Mouse (Mus musculus) gastrocnemius, postnatal 36 days (tissue): Measurements from ENCODE around the gene Hbq1a. TPM values are rescaled to one million over a fixed set of nuclear protein-coding genes. Genes with fewer than 3 reads are reported as not detected.

ENCODE experiments used
- total RNA-seq, 2 experiments: library from RNA; stranded (reverse); gene quantifications; 2 replicates each; pipeline ENCODE4 v1.2.3; 2021

Hbq1a gene
- total RNA-seq, 2 experiments from 2014 or later = not detected

Other genes starting within 250 kb of the Hbq1a start
- not detected for gene Il9r, start 99.8 kb upstream of the Hbq1a start, total RNA-seq
- gene Snrnp25, start 94.7 kb upstream of the Hbq1a start, total RNA-seq = 10 to 100 TPM in 1 of 2 experiments, 1 to 10 TPM in 1; 9.8 to 10.7 TPM
- 10 to 100 TPM; 15.6 to 19.5 TPM for gene Rhbdf1, start 77.8 kb upstream of the Hbq1a start, total RNA-seq
- gene Mpg, start 73.6 kb upstream of the Hbq1a start, total RNA-seq = 1 to 10 TPM; 4.5 to 5.0 TPM
- gene Nprl3, start 32.4 kb upstream of the Hbq1a start, total RNA-seq = 10 to 100 TPM; 20.2 to 26.1 TPM
- not detected for gene Hba-x, start 23.7 kb upstream of the Hbq1a start, total RNA-seq
- gene Hba-a1, start 16.6 kb upstream of the Hbq1a start, total RNA-seq = 100 to 1,000 TPM; 252 to 350 TPM
- not detected for gene Hbq1b, start 13.1 kb upstream of the Hbq1a start, total RNA-seq
- 100 to 1,000 TPM; 195 to 294 TPM for gene Hba-a2, start 3.6 kb upstream of the Hbq1a start, total RNA-seq
- gene Sh3pxd2b, start 47.8 kb downstream of the Hbq1a start, total RNA-seq = 1 to 10 TPM; 3.6 to 4.3 TPM
- gene Ubtd2, start 155.3 kb downstream of the Hbq1a start, total RNA-seq = 10 to 100 TPM in 1 of 2 experiments, 1 to 10 TPM in 1; 9.0 to 11.2 TPM
- gene Efcab9, start 232.0 kb downstream of the Hbq1a start, total RNA-seq = 1 to 10 TPM in 1 of 2 experiments, under 1 TPM in 1; 0.84 to 1.2 TPM
- 1 to 10 TPM; 2.0 to 2.5 TPM for gene Stk10, start 233.2 kb downstream of the Hbq1a start, total RNA-seq